Mouse (Mus musculus) MEL (cell line): Measurements from ENCODE around the gene Hsd17b3.

Experiments
- HCFC1 ChIP-seq: IDR thresholded peaks from 2 replicates; pipeline ENCODE4 v1.6.1; 2012; ENCODE audit warnings: low read depth, mild to moderate bottlenecking, inconsistent platforms, low read length, improper control_type of control experiment, moderate library complexity
- MAX ChIP-seq: IDR thresholded peaks from 2 replicates; pipeline ENCODE4 v1.6.1; 2011; ENCODE audit warnings: low read length, improper control_type of control experiment
- POLR2A ChIP-seq, 2 experiments: IDR thresholded peaks; 2 replicates each; pipeline ENCODE4 v1.6.1; 2011 to 2012; ENCODE audit warnings: low read length in 2 of 2, mild to moderate bottlenecking in 2 of 2, control low read depth in 1 of 2, improper control_type of control experiment in 1 of 2, low read depth in 1 of 2, moderate library complexity in 1 of 2; ENCODE audit not compliant: control insufficient read depth in 1 of 2, insufficient read depth in 1 of 2, poor library complexity in 1 of 2
- TCF12 ChIP-seq: IDR thresholded peaks from 2 replicates; pipeline ENCODE4 v1.6.1; 2014; ENCODE audit warnings: low read depth, mild to moderate bottlenecking, inconsistent platforms, low read length, improper control_type of control experiment, moderate library complexity
- USF1 ChIP-seq: IDR thresholded peaks from 2 replicates; pipeline ENCODE4 v1.6.1; 2014; ENCODE audit warnings: low read depth, mild to moderate bottlenecking, inconsistent platforms, low read length, improper control_type of control experiment, moderate library complexity

GRCm38 (mm10) chr13:64020902-64021311 lies 68.1 kb downstream of the Hsd17b3 start:
- TF ChIP-seq MAX: no peak
- TF ChIP-seq HCFC1: no peak
- no peak for TF ChIP-seq USF1
- no peak for TF ChIP-seq POLR2A (IDR thresholded peaks at IDR 0.05; ENCODE audit: control insufficient read depth in 1 of 2, insufficient read depth in 1 of 2, low read depth in 1 of 2, low read length in 2 of 2, poor library complexity in 1 of 2)
- TF ChIP-seq TCF12: no peak
